Mouse (Mus musculus) midbrain, embryonic 14.5 days (tissue): Measurements from ENCODE around the gene Nrxn1. TPM values are rescaled to one million over a fixed set of nuclear protein-coding genes. Genes with fewer than 3 reads are reported as not detected.
"Not testable (repeated sequence)": the region's sequence is repeated elsewhere in the genome, so short reads cannot be mapped to it uniquely, and the experiment has no call there.

Experiments used
- ATAC-seq: fragments of 200-750 bp; cut with Nextera tagmentation; 2 replicates; pipeline ENCODE4 v1.8.0; 2017; ENCODE audit warnings: moderate number of reproducible peaks, moderate library complexity; ENCODE audit not compliant: low FRiP score, low TSS enrichment
- DNase-seq: peaks from one replicate; pipeline ENCODE4 v3.0.0-alpha.2; 2015
- H3K27ac ChIP-seq: fragments of 300-500 bp; sonication (generic); replicated peaks from 2 replicates; pipeline ENCODE4 v1.5.1; 2014; ENCODE audit warnings: mild to moderate bottlenecking, low read depth, low read length, moderate library complexity
- H3K27me3 ChIP-seq: fragments of 300-500 bp; sonication (generic); 2 replicates; pipeline ENCODE4 v1.6.1; 2014; ENCODE audit warnings: low read length, control low read depth, mixed read lengths; ENCODE audit not compliant: control insufficient read depth, insufficient read depth
- H3K36me3 ChIP-seq: fragments of 300-500 bp; sonication (generic); 2 replicates; pipeline ENCODE4 v1.6.1; 2014; ENCODE audit warnings: low read length, control low read depth; ENCODE audit not compliant: control insufficient read depth, insufficient read depth
- H3K4me1 ChIP-seq: fragments of 300-500 bp; sonication (generic); 2 replicates; pipeline ENCODE4 v1.6.1; 2014; ENCODE audit warnings: mild to moderate bottlenecking, antibody characterized with exemption, low read length, control low read depth; ENCODE audit not compliant: control insufficient read depth, insufficient read depth
- H3K4me2 ChIP-seq: fragments of 300-500 bp; sonication (generic); 2 replicates; pipeline ENCODE4 v1.6.1; 2014; ENCODE audit warnings: mild to moderate bottlenecking, low read length, moderate library complexity
- H3K4me3 ChIP-seq: fragments of 300-500 bp; sonication (generic); replicated peaks from 2 replicates; pipeline ENCODE4 v1.5.1; 2014; ENCODE audit warnings: low read depth, low read length
- H3K9ac ChIP-seq: fragments of 300-500 bp; sonication (generic); replicated peaks from 2 replicates; pipeline ENCODE4 v1.6.1; 2014; ENCODE audit warnings: mild to moderate bottlenecking, low read length, moderate library complexity
- H3K9me3 ChIP-seq: fragments of 300-500 bp; sonication (generic); 2 replicates; pipeline ENCODE4 v1.6.1; 2016; ENCODE audit warnings: low read length, control low read depth, mixed read lengths; ENCODE audit not compliant: control insufficient read depth
- WGBS: fragments of 180-500 bp; shearing (Covaris S2); extraction: QIAGEN DNeasy Blood & Tissue Kit; methylation state at CpG from one replicate; pipeline ENCODE4 v1.1.7; 2014; 5-methylcytosine and 5-hydroxymethylcytosine counted together
- polyA plus RNA-seq: library from polyadenylated mRNA; unstranded; fragments of >200 nt; fragmentation: Nextera tagmentation; extraction: Ambion mirVana; gene quantifications from 2 replicates; pipeline ENCODE4 v1.2.1, GENCODE M21; 2014

Nrxn1 gene
- polyA plus RNA-seq, 1 experiment from 2014 or later = 171 TPM

- H3K4me3 ChIP-seq, H3K9ac ChIP-seq, H3K9me3 ChIP-seq, H3K4me2 ChIP-seq, H3K27ac ChIP-seq, H3K36me3 ChIP-seq, ATAC-seq, H3K27me3 ChIP-seq, H3K4me1 ChIP-seq, DNase-seq: not testable (repeated sequence)
- WGBS = 95% methylated on average over 1 of the region's 1 CpGs
Observed at GRCm38 (mm10) chr17:90235674-90236073, 857.2 kb downstream of the Nrxn1 start.

- WGBS = 60% methylated on average over 2 of the region's 2 CpGs
- no peaks in the 10 kb centered on the region for H3K9me3 ChIP-seq
- no peak overlapping the region for H3K27ac ChIP-seq
- H3K27me3 ChIP-seq = no peaks in the 10 kb centered on the region
- DNase-seq = no peak
- no peak overlapping the region for H3K4me2 ChIP-seq
- H3K4me3 ChIP-seq = no peak overlapping the region
- H3K36me3 ChIP-seq = no peaks in the 10 kb centered on the region
- ATAC-seq = no peak
- H3K4me1 ChIP-seq = no peaks in the 10 kb centered on the region
- H3K9ac ChIP-seq = no peak overlapping the region
Observed at GRCm38 (mm10) chr17:90234806-90235205, 858.1 kb downstream of the Nrxn1 start.

GRCm38 (mm10) chr17:90208547-90208946, 884.3 kb downstream of the Nrxn1 start:
- DNase-seq (no peak), ATAC-seq (no peak)
- Histone ChIP-seq H3K9me3 (no peaks in the 10 kb centered on the region), H3K4me1 (0 out of 2 replicates have a peak, but pooled peaks cover 12% of the 10 kb centered on the region), H3K4me3 (no peak overlapping the region), H3K36me3 (no peaks in the 10 kb centered on the region), H3K27ac (no peak overlapping the region), H3K4me2 (no peak overlapping the region), H3K27me3 (no peaks in the 10 kb centered on the region), H3K9ac (no peak overlapping the region)

- H3K36me3 ChIP-seq = no peaks in the 10 kb centered on the region
- no peaks in the 10 kb centered on the region for H3K9me3 ChIP-seq
- H3K4me3 ChIP-seq = no peak overlapping the region
- H3K4me2 ChIP-seq = no peak overlapping the region
- 0 out of 2 replicates have a peak overlapping the region, but pooled peaks have one; percentile 32 for H3K27ac ChIP-seq
- peak; percentile 64; the same call in 1 of the 2 replicates for ATAC-seq
- DNase-seq = peak; percentile 61
- 8% methylated on average over 5 of the region's 5 CpGs for WGBS
- no peaks in the 10 kb centered on the region for H3K27me3 ChIP-seq
- no peak overlapping the region for H3K9ac ChIP-seq
- H3K4me1 ChIP-seq = 0 out of 2 replicates have a peak, but pooled peaks cover 12% of the 10 kb centered on the region
Observed at GRCm38 (mm10) chr17:90207617-90208016, 885.3 kb downstream of the Nrxn1 start.

- no peak for DNase-seq
- H3K27ac ChIP-seq = no peak overlapping the region
- ATAC-seq = no peak
- no peaks in the 10 kb centered on the region for H3K9me3 ChIP-seq
- no peak overlapping the region for H3K4me3 ChIP-seq
- H3K27me3 ChIP-seq = no peaks in the 10 kb centered on the region
- H3K36me3 ChIP-seq = no peaks in the 10 kb centered on the region
- no peak overlapping the region for H3K9ac ChIP-seq
- 0 out of 2 replicates have a peak, but pooled peaks cover 9% of the 10 kb centered on the region for H3K4me1 ChIP-seq
- no peak overlapping the region for H3K4me2 ChIP-seq
Observed at GRCm38 (mm10) chr17:90203993-90204392, 888.9 kb downstream of the Nrxn1 start.

GRCm38 (mm10) chr17:90202785-90203184, 890.1 kb downstream of the Nrxn1 start:
- H3K4me1 ChIP-seq = no peaks in the 10 kb centered on the region
- no peak overlapping the region for H3K27ac ChIP-seq
- WGBS = 90% methylated on average over 2 of the region's 2 CpGs
- no peaks in the 10 kb centered on the region for H3K9me3 ChIP-seq
- DNase-seq = no peak
- no peak overlapping the region for H3K4me2 ChIP-seq
- H3K36me3 ChIP-seq = no peaks in the 10 kb centered on the region
- H3K4me3 ChIP-seq = no peak overlapping the region
- ATAC-seq = no peak
- no peaks in the 10 kb centered on the region for H3K27me3 ChIP-seq
- no peak overlapping the region for H3K9ac ChIP-seq

GRCm38 (mm10) chr17:90196772-90197171, 896.1 kb downstream of the Nrxn1 start:
- H3K4me2 ChIP-seq = no peak overlapping the region
- H3K36me3 ChIP-seq = no peaks in the 10 kb centered on the region
- H3K27ac ChIP-seq = no peak overlapping the region
- H3K9ac ChIP-seq = no peak overlapping the region
- peak; percentile 66 for DNase-seq
- no peaks in the 10 kb centered on the region for H3K9me3 ChIP-seq
- no peaks in the 10 kb centered on the region for H3K27me3 ChIP-seq
- WGBS = 0% methylated on average over 1 of the region's 1 CpGs
- peaks cover 4% of the 10 kb centered on the region; the same call in 1 of the 2 replicates for H3K4me1 ChIP-seq
- ATAC-seq = no peak
- H3K4me3 ChIP-seq = no peak overlapping the region

GRCm38 (mm10) chr17:90141602-90142001, 951.3 kb downstream of the Nrxn1 start:
- H3K4me3 ChIP-seq = no peak overlapping the region
- H3K4me1 ChIP-seq = no peaks in the 10 kb centered on the region
- no peaks in the 10 kb centered on the region for H3K36me3 ChIP-seq
- 56% methylated on average over 4 of the region's 4 CpGs for WGBS
- H3K9me3 ChIP-seq = no peaks in the 10 kb centered on the region
- H3K4me2 ChIP-seq = no peak overlapping the region
- no peaks in the 10 kb centered on the region for H3K27me3 ChIP-seq
- DNase-seq (no peak), ATAC-seq (no peak)
- no peak overlapping the region for H3K27ac ChIP-seq
- H3K9ac ChIP-seq = no peak overlapping the region

GRCm38 (mm10) chr17:90130836-90131235, 962.0 kb downstream of the Nrxn1 start:
- no peaks in the 10 kb centered on the region for H3K4me1 ChIP-seq
- ATAC-seq = no peak
- 79% methylated on average over 12 of the region's 12 CpGs for WGBS

More at GRCm38 (mm10) chr17:90130836-90131235, 962.0 kb downstream of the Nrxn1 start:
- no peak overlapping the region for H3K9ac ChIP-seq
- H3K36me3 ChIP-seq = no peaks in the 10 kb centered on the region
- H3K27ac ChIP-seq = no peak overlapping the region
- no peaks in the 10 kb centered on the region for H3K9me3 ChIP-seq
- DNase-seq = no peak
- H3K27me3 ChIP-seq = no peaks in the 10 kb centered on the region
- H3K4me2 ChIP-seq = no peak overlapping the region
- H3K4me3 ChIP-seq = no peak overlapping the region
